Mouse (Mus musculus): ENCODE data around the gene Rab31.

- TF ChIP-seq POLR2A (IDR thresholded peaks at IDR 0.05; ENCODE audit: borderline replicate concordance, extremely low read depth, low read depth, low read length): no peak
- TF ChIP-seq CTCF (IDR thresholded peaks at IDR 0.05; ENCODE audit: insufficient read depth, low read length): no peak
These were observed 136.7 kb downstream of the Rab31 start for GRCm38 (mm10) chr17:65635715-65636360.

Measured in lung, adult 2 months (tissue).